Mouse (Mus musculus) MEL (cell line): ENCODE measurements around the gene Smurf2. TPM values are rescaled to one million over a fixed set of nuclear protein-coding genes. Genes with fewer than 3 reads are reported as not detected.
A peak's percentile ranks its signal among the peaks of the same experiment; 100 is the strongest.

Experiments used
- DNase-seq: peaks from one replicate; pipeline ENCODE4 v3.0.0; 2011; ENCODE audit warnings: low read depth, low spot score
- H3K27ac ChIP-seq: 2 replicates; pipeline ENCODE4 v1.5.1; 2012; ENCODE audit warnings: low read depth, mild to moderate bottlenecking, control low read depth, low read length, moderate library complexity; ENCODE audit not compliant: control insufficient read depth
- H3K27me3 ChIP-seq, 2 experiments: fragments of 150-350 bp in 1 of 2; sonication (generic) in 1 of 2; 2 replicates each; pipeline ENCODE4 v1.6.1; 2012; ENCODE audit warnings: low read length in 2 of 2, mild to moderate bottlenecking in 2 of 2, improper control_type of control experiment in 1 of 2, moderate library complexity in 1 of 2; ENCODE audit not compliant: insufficient read depth in 2 of 2, control insufficient read depth in 1 of 2
- H3K36me3 ChIP-seq, 2 experiments: 2 replicates each; pipeline ENCODE4 v1.6.1; 2012 to 2014; ENCODE audit warnings: low read length in 2 of 2, improper control_type of control experiment in 1 of 2, inconsistent platforms in 1 of 2, mild to moderate bottlenecking in 1 of 2; ENCODE audit not compliant: insufficient read depth in 2 of 2, control insufficient read depth in 1 of 2
- H3K4me1 ChIP-seq, 2 experiments: fragments of 150-350 bp in 1 of 2; sonication (generic) in 1 of 2; 2 replicates each; pipeline ENCODE4 v1.6.1; 2012; ENCODE audit warnings: low read length in 2 of 2, improper control_type of control experiment in 1 of 2, mild to moderate bottlenecking in 1 of 2; ENCODE audit not compliant: insufficient read depth in 2 of 2, control insufficient read depth in 1 of 2
- H3K4me3 ChIP-seq, 2 experiments: fragments of 150-350 bp in 1 of 2; sonication (generic) in 1 of 2; 2 replicates each; pipeline ENCODE4 v1.5.1; 2012; ENCODE audit warnings: low read depth in 2 of 2, low read length in 2 of 2, mild to moderate bottlenecking in 2 of 2, moderate library complexity in 2 of 2, control low read depth in 1 of 2, improper control_type of control experiment in 1 of 2; ENCODE audit not compliant: control insufficient read depth in 1 of 2, insufficient read depth in 1 of 2
- H3K79me2 ChIP-seq: 2 replicates; pipeline ENCODE4 v1.6.1; 2012; ENCODE audit warnings: mild to moderate bottlenecking, low read length, moderate library complexity; ENCODE audit not compliant: control insufficient read depth, poor library complexity, insufficient read depth
- H3K9ac ChIP-seq: 2 replicates; pipeline ENCODE4 v1.6.1; 2012; ENCODE audit warnings: low read depth, mild to moderate bottlenecking, control low read depth, low read length, moderate library complexity; ENCODE audit not compliant: control insufficient read depth, poor library complexity, severe bottlenecking
- H3K9me3 ChIP-seq: fragments of 150-350 bp; sonication (generic); replicated peaks from 2 replicates; pipeline ENCODE4 v1.6.1; 2012; ENCODE audit warnings: mild to moderate bottlenecking, low read length, improper control_type of control experiment, moderate library complexity; ENCODE audit not compliant: insufficient read depth
- ELF1 ChIP-seq: IDR thresholded peaks from 2 replicates; pipeline ENCODE4 v1.6.1; 2014; ENCODE audit warnings: low read depth, mild to moderate bottlenecking, inconsistent platforms, low read length, improper control_type of control experiment, moderate library complexity
- GABPA ChIP-seq: IDR thresholded peaks from 2 replicates; pipeline ENCODE4 v1.6.1; 2012; ENCODE audit warnings: low read depth, mild to moderate bottlenecking, inconsistent platforms, low read length, improper control_type of control experiment, moderate library complexity
- HCFC1 ChIP-seq: IDR thresholded peaks from 2 replicates; pipeline ENCODE4 v1.6.1; 2012; ENCODE audit warnings: low read depth, mild to moderate bottlenecking, inconsistent platforms, low read length, improper control_type of control experiment, moderate library complexity
- MAFK ChIP-seq: IDR thresholded peaks from 2 replicates; pipeline ENCODE4 v1.6.1; 2011; ENCODE audit warnings: low read depth, mild to moderate bottlenecking, low read length, improper control_type of control experiment, borderline replicate concordance
- MAX ChIP-seq: IDR thresholded peaks from 2 replicates; pipeline ENCODE4 v1.6.1; 2011; ENCODE audit warnings: low read length, improper control_type of control experiment
- MAZ ChIP-seq: IDR thresholded peaks from 2 replicates; pipeline ENCODE4 v1.6.1; 2012; ENCODE audit warnings: low read depth, mild to moderate bottlenecking, inconsistent platforms, low read length, improper control_type of control experiment
- MYC ChIP-seq: IDR thresholded peaks from 2 replicates; pipeline ENCODE4 v1.6.1; 2011; ENCODE audit warnings: low read depth, mild to moderate bottlenecking, low read length, improper control_type of control experiment, moderate library complexity
- NELFE ChIP-seq: IDR thresholded peaks from 2 replicates; pipeline ENCODE4 v1.6.1; 2011; ENCODE audit warnings: low read depth, low read length, improper control_type of control experiment
- POLR2A ChIP-seq, 2 experiments: IDR thresholded peaks; 2 replicates each; pipeline ENCODE4 v1.6.1; 2011 to 2012; ENCODE audit warnings: low read length in 2 of 2, mild to moderate bottlenecking in 2 of 2, control low read depth in 1 of 2, improper control_type of control experiment in 1 of 2, low read depth in 1 of 2, moderate library complexity in 1 of 2; ENCODE audit not compliant: control insufficient read depth in 1 of 2, insufficient read depth in 1 of 2, poor library complexity in 1 of 2
- POLR2AphosphoS5 ChIP-seq: IDR thresholded peaks from 2 replicates; pipeline ENCODE4 v1.6.1; 2012; ENCODE audit warnings: low read depth, borderline replicate concordance, mild to moderate bottlenecking, inconsistent platforms, low read length, moderate library complexity, mixed read lengths
- TCF12 ChIP-seq: IDR thresholded peaks from 2 replicates; pipeline ENCODE4 v1.6.1; 2014; ENCODE audit warnings: low read depth, mild to moderate bottlenecking, inconsistent platforms, low read length, improper control_type of control experiment, moderate library complexity
- USF1 ChIP-seq: IDR thresholded peaks from 2 replicates; pipeline ENCODE4 v1.6.1; 2014; ENCODE audit warnings: low read depth, mild to moderate bottlenecking, inconsistent platforms, low read length, improper control_type of control experiment, moderate library complexity
- USF2 ChIP-seq, 2 experiments: IDR thresholded peaks; 2 replicates each; pipeline ENCODE4 v1.6.1; 2011 to 2012; ENCODE audit warnings: improper control_type of control experiment in 2 of 2, low read length in 2 of 2, borderline replicate concordance in 1 of 2, inconsistent platforms in 1 of 2, low read depth in 1 of 2, mild to moderate bottlenecking in 1 of 2; ENCODE audit not compliant: insufficient read depth in 1 of 2
- ZC3H11A ChIP-seq: IDR thresholded peaks from 2 replicates; pipeline ENCODE4 v1.6.1; 2012; ENCODE audit warnings: low read depth, mild to moderate bottlenecking, inconsistent platforms, low read length, improper control_type of control experiment
- ZNF384 ChIP-seq: IDR thresholded peaks from 2 replicates; pipeline ENCODE4 v1.6.1; 2012; ENCODE audit warnings: low read depth, mild to moderate bottlenecking, inconsistent platforms, low read length, improper control_type of control experiment
- polyA plus RNA-seq, 2 experiments: library from polyadenylated mRNA; stranded (reverse) in 1 of 2; unstranded in 1 of 2; fragments of >175 nt in 1 of 2; fragments of >200 nt in 1 of 2; gene quantifications; 2 replicates each; pipeline versions ENCODE4 v1.2.1 to v1.2.4; 2012; ENCODE audit warnings: low replicate concordance in 2 of 2, low read depth in 1 of 2; ENCODE audit not compliant: insufficient read length in 2 of 2, insufficient read depth in 1 of 2, missing spikeins in 1 of 2
- total RNA-seq: library from RNA; depleted of rRNA; stranded (reverse); fragments of 300-350 nt; gene quantifications from 2 replicates; pipeline ENCODE4 v1.2.3, GENCODE M21; 2012

Gene Smurf2
- total and polyA plus RNA-seq, 3 experiments = 15.5 to 67.0 (median 17.5) TPM

- no peaks in the 10 kb centered on the region for H3K79me2 ChIP-seq
- peaks cover 0 to 2% of the 10 kb centered on the region in 2 experiments; a peak in 1 of 4 replicates for H3K4me1 ChIP-seq
- DNase-seq = no peak
- no peaks in the 10 kb centered on the region for H3K9me3 ChIP-seq
- H3K36me3 ChIP-seq = peaks cover 5 to 11% of the 10 kb centered on the region in 2 experiments; a peak in 3 of 4 replicates
- no peak overlapping the region for H3K27ac ChIP-seq
- no peaks in the 10 kb centered on the region for H3K27me3 ChIP-seq
- TF ChIP-seq GABPA (no peak), NELFE (no peak), ELF1 (no peak)
- H3K4me3 ChIP-seq = no peak overlapping the region
- no peak overlapping the region for H3K9ac ChIP-seq
Observed at GRCm38 (mm10) chr11:106822491-106822890, 98.0 kb downstream of the Smurf2 start.

DNA sequence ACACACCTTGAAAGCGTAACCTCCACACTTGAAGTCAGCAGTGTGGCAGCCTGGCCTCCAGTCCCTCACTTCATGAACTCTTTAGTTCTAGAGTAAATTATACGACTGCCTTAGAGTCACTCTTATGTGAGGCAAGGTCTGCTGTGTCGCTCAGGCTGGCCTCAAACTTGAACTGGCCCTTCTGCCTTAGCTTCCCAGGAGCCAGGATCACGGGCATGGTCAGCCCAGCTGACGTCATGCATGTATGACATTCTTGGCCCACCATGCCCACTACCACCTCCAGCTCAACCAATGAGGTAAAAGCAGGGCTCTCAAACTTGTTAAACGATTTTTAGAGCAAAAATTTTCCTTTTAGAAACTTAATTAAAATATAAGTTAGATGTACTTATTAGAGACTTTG lies 99.1 kb downstream of the Smurf2 start:
- H3K9me3 ChIP-seq = no peaks in the 10 kb centered on the region
- no peak overlapping the region for H3K27ac ChIP-seq
- no peaks in the 10 kb centered on the region for H3K79me2 ChIP-seq
- no peak overlapping the region for H3K9ac ChIP-seq
- no peak overlapping the region for H3K4me3 ChIP-seq
- peaks cover 0 to 2% of the 10 kb centered on the region in 2 experiments; a peak in 1 of 4 replicates for H3K4me1 ChIP-seq
- H3K27me3 ChIP-seq = no peaks in the 10 kb centered on the region
- peaks cover 5 to 11% of the 10 kb centered on the region in 2 experiments; a peak in 3 of 4 replicates for H3K36me3 ChIP-seq
- TF ChIP-seq TCF12 = no peak
- TF ChIP-seq ZNF384 = no peak
- no peak for TF ChIP-seq HCFC1
- TF ChIP-seq MYC = no peak
- TF ChIP-seq NELFE = no peak
- no peak for TF ChIP-seq MAZ
- no peak for TF ChIP-seq POLR2AphosphoS5
- TF ChIP-seq POLR2A (IDR thresholded peaks at IDR 0.05; ENCODE audit: control insufficient read depth in 1 of 2, insufficient read depth in 1 of 2, low read depth in 1 of 2, low read length in 2 of 2, poor library complexity in 1 of 2) = no peak
- TF ChIP-seq USF2 (IDR thresholded peaks at IDR 0.05; ENCODE audit: borderline replicate concordance in 1 of 2, insufficient read depth in 1 of 2, low read depth in 1 of 2, low read length in 2 of 2) = no peak
- TF ChIP-seq, all 39 proteins: peak for 0
- no peak for DNase-seq

DNA sequence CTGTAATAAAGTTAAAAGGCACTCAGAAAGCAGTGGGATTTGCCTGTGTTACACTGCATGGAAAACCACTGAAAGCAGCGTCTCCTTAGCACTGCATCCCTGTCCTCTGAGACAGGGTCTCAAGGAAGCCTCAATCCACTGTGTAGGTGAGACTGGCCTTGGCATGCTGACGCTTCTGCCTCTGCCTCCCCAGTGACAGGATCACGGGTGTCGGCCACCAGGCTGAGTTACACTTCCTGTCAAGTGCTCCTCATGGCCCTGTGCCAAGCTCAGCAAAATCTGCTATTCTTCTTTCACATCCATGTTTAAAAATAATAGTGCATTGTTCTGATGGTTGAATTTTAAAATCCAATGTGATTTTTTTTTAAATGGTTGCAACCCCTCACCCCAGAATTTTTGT lies 99.5 kb downstream of the Smurf2 start:
- Histone ChIP-seq H3K36me3 (peaks cover 5 to 11% of the 10 kb centered on the region in 2 experiments; a peak in 3 of 4 replicates), H3K4me3 (no peak overlapping the region), H3K9ac (no peak overlapping the region), H3K79me2 (no peaks in the 10 kb centered on the region), H3K9me3 (no peaks in the 10 kb centered on the region), H3K4me1 (peaks cover 0 to 2% of the 10 kb centered on the region in 2 experiments; a peak in 1 of 4 replicates), H3K27ac (no peak overlapping the region), H3K27me3 (no peaks in the 10 kb centered on the region)
- TF ChIP-seq GABPA (no peak), ZC3H11A (no peak), USF1 (peak; percentile 56; the same call in 1 of the 2 replicates), NELFE (no peak), MAFK (no peak), MAX (0 out of 2 replicates have a peak, but pooled peaks have one; percentile 28)
- DNase-seq = peak; percentile 66
